Mouse (Mus musculus) spleen, adult 18-20 months (tissue): ENCODE results near the gene Iqsec1.

Experiments used
- DNase-seq, 2 experiments: peaks; one replicate each; pipeline ENCODE4 v3.0.0; 2022; ENCODE audit warnings: mixed read lengths in 2 of 2

Iqsec1 gene

DNA sequence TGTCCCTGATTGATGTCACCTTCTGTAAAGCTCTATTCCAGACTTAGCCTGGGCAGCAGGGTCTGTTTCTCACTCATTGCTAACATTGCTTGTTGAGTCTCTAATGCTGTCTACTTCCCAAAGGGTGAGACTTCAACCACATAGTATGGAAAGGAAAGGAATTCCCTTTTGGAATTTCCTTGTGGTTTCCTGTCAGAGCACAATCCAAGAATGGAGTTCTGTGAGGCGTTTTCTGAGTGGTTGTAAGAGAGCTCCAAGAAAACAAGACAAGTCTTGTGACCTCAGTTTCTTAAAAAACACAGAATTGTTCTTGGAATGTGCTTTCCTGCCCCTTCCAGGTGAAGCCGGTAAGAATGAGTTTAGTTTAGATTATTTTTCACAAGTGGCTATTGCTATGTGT is 37.5 kb downstream of the Iqsec1 start:
- DNase-seq: no peak

DNA sequence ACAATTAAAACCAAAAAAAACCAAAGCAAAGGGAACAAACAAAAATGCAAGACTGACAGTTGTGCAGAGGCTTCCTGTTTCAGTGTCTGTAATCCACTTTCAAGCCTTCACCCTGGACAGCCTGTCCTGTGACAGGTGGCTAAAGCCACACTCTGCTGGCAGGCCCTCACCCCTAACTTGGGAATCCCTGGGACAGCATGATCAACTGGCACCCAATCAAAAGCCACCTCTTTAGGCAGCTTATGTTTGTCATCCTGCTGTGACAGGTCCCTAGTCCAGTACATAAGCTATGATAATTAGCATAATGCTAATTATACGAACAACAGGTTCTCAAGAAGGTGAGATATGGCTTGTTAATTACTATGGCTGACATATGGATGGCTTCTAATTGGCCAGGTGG is 40.4 kb downstream of the Iqsec1 start:
- no peak for DNase-seq

DNA sequence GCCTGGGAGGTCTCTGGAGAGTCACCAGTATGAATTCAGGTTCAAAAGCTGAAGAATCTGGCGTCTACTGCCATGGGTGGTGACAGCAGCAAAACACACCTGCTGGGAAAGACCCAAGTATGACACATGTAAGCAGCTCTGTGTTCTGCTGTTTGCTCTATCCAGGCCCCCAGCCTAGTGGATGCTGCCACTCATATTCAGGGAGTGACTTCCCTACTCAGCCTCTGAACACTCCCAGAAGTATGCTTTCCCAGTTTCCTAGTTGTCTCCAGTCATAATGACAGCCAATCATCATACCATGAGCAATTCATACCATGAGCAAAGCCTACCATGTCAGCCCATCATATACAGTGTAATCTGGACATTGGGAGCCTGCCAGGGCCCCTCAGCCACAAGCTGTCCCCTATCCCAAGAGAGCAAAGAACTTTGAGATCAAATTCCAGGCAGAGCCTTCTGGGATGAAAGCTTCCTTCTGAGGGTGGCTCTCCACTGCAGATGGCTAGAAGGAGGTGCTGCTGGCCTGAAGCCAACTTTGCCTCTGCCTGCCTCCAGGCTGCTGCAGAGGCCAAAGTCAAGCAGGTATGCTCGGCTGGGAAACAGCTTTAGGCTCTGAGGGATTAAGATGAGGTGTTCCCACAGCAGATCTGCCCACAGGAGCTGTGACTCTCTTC is 42.8 kb downstream of the Iqsec1 start:
- no peak for DNase-seq

DNA sequence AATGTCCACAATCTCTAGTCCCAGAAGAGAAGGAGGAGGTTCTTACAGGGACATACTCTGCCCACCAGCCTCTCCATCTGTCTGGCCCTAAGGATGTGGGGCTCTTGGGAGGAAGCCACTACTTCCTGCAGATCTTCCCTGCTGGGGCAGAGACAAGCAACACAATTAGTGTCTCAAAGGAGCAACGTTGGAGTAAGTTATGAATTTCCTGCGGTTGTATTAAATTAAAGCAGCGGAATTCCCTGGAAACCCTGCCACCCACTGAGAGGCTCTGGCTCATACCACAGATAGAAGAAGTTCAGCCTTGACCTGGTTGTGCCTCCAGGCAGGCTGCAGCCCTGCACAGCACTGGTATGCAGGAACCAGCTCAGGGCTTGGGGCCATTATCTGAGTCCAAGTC is 47.2 kb downstream of the Iqsec1 start:
- DNase-seq: no peak

DNA sequence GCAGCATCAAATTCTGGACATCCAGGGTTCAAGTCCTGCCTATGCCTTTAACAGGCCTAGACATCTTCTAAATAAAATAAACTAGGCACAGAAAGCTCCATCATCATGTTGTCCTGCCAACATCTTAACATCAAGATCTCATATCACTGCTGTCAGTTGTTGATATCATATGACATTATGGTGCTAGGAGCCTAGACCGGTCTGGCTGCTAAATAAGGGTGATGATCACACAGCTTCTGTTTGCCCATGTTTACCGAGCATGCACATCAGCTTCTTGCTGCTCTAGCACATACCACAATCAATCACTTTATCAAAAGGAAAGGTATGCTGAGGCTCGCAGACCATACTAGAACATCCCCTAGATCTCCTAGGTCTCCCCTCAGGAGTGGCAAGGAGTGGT is 54.8 kb downstream of the Iqsec1 start:
- DNase-seq: no peak

DNA sequence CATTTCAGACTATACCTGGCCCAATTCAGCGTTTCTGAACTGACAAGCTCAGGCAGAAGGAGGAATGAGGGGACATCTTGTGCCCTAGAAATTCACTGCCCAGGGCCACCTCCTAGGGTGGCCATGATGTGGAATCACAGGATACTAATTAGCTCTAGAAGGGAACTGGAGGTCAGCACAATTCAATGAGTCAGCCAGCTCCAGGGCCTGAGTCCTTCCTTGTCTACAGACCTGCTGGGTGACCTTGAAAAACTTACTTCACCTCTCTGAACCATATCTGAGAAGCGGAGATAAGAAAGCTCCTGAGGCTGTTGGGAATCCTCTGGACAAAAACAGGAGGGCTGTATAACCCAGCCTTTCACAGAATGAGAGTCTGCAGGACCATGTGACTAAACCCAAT is 59.7 kb downstream of the Iqsec1 start:
- DNase-seq: no peak

DNA sequence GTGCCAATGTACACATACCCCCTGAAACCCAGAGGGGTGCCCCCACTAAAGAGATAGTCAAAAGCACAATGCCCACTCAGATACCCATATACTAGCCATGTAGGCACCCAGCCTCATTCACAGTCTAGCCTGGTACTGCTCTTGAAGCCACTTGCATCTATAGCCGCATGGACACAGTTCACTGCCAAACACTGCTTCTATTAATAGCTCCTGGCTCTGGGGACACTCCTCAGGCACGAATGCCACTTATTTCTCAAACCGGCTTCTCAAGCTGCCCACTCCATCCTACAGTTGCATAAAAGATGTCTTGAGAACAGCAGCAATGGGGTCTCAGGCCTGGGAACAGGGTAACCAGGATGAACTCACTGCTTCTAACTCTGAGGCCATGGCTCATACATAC is 63.0 kb downstream of the Iqsec1 start:
- no peak for DNase-seq

DNA sequence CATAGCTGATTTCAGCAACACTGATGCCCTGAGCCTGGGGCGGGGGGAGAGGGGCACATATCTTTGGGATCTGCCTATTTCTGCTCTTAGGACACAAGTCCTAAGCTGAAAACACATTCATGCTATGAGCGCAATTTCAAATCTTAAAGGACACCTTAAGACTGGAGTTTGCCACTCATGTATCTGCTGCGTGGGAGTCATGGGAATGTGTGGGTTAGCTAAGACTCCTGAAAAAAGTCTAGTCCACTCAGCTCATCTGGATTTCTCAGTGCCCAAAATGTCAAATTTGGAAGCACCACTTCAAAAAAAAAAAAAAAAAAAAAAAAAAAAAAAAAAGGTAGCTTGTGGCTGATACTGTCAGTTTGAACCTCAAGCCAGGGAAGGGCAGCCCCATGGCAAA is 63.7 kb downstream of the Iqsec1 start:
- no peak for DNase-seq

DNA sequence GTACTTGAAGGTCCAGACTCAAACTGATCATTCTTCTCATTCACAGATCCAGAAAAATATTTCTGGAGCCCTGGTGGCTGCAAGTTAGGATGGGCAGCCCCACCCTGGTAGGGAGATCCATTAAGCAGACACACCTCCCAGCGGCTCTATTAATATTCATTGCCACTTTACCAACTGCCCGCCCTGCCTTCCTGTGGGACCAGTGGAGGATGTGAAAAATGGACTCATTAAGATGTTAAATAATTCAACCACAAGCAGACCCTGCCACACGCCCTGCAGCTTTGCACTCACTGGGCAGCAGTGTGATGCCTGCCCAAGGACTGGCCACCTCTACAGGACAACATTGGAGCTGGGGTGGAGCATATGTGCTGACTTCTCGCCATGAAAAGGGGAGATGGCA is 64.1 kb downstream of the Iqsec1 start:
- no peak for DNase-seq

DNA sequence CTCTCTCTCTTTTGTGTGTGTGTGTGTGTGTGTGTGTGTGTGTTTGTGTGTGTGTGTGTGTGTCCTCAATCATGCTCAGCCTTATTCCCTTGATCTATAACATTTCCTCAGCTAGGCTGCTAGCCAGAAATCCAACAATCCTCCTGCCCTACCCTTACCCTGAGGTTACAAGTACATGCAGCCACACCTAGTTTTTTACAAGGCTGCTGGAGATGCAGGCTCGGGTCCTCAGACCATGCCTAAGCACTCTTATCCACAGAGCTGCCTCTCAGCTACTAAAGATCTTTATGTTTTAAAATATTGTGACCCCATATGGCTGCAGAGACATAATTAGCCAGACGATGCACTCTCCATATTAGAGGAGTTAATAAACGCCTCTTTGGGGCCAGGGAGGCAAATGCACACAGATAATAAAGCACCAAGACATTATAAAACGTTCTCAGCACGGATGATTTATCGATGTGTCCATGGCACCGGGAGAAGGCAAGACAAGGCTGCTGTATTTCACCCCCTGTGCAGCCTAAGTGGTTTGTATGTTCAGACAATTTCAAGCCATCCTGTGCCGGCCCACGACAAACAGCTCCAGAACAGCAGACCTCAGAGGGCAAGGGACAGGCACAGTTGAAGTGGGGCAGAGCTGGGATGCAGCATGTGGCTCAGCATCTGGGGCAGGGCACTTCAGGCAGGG is 67.1 kb downstream of the Iqsec1 start:
- no peak for DNase-seq

DNA sequence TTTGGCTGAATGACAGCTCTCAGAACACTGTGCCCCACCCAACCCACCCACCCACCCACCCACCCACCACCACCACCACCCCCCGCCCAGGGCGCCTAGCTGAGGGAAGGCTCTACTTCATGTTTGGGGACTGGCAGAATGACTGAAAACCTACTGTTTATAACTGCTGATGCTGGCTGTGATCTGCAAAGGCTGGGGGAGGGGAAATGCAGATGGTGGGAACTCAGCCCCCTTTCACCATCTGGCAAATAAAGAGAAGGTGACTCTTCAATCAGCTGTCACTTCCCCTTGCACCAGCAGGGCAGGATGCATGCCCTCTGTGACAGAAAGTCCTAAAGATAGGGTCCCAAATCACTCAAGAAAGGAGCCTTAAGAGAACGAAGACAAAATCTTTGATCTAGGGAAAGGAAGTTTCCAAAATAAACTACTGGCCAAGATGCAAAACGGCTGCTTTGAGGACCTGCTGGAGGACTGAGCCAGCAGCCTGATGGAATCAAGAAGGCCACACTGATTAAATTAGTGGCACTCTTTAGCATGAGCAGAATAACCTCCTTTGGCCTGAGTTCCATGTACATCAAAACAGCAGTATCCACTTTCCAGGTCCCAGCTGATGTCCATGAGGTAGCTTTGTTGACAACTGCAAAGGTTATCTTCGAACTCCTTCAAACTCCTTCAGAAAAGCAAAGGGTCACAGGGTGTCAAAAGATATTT is 67.8 kb downstream of the Iqsec1 start:
- no peak for DNase-seq

DNA sequence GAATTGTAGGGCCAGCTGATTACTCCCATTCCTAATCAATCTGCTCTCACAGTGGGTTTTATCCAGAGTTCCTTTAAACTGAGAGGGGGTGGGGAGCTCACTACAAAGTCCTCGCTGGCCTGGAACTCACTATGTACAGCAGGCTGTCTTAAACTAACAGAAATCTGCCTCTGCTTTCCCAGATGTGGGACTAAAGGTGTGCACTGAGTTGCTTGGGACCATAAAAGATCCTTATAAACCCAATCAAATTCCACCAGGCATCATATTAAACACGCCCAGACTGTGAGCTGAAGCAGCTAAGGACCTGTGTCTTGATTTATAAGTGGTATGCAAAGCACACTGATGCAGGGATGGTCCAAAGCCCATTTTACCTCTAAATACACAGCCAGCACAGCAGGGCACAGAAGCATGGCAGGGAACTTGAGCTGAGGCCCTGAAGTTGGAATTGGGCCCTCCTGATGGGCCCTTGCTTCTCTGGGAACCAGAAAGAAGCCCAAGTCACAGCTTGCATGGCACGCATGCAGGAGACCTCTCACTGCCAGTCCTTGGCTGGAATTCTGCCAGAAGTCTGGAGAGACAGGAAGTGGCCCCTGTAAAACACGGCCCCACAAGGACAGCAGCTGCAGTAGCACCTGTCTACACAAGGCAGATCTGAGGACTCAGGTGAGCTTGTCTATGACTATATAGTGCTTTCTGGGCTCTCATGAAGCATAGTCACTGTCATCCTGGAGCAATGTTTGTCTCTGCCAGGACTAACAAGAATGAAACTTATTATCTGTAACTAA is 68.7 kb downstream of the Iqsec1 start:
- no peak for DNase-seq

DNA sequence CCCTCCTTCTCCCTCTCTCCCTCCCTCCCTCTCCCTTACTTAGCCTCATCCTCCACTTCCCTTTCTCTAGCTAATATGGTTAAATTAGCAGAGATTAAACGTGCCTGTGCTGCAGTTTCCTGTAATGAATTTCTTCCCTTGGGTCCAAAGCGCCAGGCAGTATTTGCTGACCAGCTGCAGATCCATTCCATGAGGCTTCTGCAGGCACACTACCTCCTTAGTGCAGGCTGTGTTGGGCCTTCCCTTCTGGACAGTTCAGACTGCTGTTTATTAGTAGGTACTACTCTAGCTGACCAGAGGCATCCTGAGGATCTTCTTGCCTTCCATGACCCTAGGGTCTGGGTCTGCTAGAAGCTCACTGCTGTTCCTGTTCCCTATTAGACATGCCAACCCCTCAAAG is 72.9 kb downstream of the Iqsec1 start:
- no peak for DNase-seq

DNA sequence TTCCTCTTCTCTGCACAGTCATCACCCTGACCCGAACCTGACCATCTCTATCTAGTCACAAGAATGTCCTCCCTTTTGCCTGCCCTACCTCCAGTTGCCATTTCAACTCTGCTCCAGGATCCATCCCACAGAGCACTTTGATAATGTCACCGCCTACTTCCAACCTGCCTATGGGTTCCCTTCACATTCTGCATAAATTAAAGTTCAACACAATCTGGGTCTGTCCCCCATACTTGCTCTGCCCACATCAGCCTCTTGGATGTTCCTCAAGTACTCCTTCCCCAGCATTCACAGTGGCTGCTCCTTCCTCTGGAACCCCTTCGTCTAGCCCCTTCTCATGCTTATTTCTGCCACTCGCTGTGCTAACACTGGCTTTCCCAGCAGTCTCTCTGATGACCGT is 74.7 kb downstream of the Iqsec1 start:
- DNase-seq: no peak

DNA sequence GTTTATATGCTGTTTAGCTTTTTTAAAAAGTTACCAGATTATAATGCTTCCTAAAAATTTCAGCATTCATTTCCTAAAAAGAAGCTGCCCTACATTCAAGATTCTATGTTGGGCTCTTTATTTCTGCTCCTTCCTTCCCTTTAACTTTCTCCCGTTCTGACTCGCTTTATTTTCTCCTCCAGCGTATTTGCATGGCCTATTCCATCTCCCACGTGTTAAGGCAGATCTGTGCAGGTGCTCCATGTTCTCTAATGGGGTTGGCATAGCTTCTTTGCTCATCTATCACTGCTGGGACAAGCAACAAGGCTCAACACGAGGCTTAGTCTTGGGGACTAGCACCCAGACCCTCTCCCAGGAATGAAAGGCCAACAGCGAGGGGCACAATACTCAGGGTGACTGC is 75.7 kb downstream of the Iqsec1 start:
- no peak for DNase-seq

DNA sequence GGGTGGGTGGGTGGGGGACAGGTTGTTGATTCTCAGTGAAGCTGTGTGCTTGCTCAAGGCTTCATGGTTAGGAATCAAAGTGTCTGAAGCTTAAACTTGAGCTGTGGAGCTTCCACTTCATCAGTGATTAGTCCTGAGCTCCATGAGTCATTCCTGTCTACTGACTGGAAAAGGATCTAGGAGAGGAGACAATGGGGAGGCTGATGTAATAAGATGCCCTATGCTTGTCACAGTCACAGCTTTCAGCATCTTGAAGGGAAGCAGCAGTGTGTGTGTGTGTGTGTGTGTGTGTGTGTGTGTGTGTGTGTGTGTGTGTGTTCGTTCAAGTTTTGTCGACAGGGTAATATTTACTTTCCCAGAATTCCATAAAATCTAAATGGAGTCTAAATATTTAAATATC is 84.3 kb downstream of the Iqsec1 start:
- no peak for DNase-seq

DNA sequence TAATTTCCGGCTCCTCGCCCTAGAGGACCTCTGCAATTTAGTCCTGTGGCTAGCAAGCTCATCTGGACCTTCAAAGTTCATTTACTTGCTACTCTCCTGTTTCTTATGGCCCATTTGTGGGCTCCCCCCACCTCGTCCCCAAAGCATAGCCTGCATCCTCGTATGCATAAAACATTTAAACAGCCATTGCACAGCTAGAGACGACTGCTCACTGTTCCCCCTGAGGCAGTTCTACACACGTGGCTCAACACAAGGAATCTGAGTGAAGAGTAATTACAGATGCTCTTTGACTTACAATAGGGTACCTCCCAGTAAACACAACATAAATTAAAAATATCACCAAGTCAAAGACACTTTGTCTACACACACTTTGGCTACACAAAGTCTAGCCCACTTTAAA is 88.2 kb downstream of the Iqsec1 start:
- DNase-seq: no peak

DNA sequence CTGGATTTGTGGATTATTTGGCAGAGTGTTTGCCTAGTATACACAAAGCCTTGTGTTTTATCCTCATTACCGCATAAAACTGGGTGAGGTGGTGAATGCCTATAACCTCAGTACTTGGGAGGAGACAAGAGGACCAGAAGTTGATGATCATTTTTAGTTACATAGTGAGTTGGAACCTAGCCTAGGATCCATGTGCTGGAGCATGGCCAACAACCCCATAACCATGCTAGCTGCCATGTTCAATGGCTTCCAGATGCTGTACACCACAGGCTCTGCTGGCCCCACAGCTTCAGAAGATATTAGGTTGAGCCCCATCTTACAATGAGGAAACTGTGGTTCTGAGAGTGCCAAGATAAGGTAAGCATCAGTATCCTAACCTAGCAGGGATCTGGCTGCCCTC is 89.2 kb downstream of the Iqsec1 start:
- no peak for DNase-seq

DNA sequence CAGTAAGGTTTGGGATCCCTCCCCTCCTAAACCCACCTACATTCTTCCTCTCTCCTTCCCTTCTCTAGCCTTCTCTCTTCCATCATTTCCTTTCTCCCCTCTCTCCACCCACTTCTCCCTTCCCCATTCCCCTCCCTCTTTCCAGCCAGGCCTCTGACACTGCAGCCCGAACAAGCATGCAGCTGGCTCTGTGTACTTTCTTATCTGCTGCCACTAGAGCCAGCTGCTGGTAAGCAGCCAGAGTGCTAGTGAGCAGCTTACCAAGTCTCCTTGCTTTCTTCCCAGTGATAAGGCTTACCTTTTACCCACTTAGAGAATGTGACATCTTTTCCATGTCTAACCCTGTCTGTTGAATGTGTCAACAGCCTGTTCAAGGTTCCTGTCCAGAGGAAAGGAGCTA is 90.4 kb downstream of the Iqsec1 start:
- DNase-seq: no peak

DNA sequence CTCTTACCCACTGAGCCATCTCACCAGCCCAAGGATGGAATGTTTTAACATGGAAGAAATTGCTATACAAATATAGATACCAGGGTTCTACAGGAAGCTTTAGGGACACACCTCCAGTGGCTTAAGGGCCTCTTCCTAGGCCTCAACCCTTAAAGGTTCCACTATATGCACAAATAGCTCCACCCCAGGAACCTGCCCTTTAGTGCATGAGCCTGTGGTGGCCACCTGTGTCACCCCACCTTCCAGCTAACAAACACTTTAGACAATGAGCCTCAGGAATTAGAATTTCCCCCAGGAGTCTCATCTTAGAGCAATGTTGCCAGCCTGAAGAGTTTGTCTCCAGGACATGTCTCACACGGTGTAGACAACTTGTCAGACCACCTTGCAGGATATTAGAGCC is 96.1 kb downstream of the Iqsec1 start:
- DNase-seq: no peak

DNA sequence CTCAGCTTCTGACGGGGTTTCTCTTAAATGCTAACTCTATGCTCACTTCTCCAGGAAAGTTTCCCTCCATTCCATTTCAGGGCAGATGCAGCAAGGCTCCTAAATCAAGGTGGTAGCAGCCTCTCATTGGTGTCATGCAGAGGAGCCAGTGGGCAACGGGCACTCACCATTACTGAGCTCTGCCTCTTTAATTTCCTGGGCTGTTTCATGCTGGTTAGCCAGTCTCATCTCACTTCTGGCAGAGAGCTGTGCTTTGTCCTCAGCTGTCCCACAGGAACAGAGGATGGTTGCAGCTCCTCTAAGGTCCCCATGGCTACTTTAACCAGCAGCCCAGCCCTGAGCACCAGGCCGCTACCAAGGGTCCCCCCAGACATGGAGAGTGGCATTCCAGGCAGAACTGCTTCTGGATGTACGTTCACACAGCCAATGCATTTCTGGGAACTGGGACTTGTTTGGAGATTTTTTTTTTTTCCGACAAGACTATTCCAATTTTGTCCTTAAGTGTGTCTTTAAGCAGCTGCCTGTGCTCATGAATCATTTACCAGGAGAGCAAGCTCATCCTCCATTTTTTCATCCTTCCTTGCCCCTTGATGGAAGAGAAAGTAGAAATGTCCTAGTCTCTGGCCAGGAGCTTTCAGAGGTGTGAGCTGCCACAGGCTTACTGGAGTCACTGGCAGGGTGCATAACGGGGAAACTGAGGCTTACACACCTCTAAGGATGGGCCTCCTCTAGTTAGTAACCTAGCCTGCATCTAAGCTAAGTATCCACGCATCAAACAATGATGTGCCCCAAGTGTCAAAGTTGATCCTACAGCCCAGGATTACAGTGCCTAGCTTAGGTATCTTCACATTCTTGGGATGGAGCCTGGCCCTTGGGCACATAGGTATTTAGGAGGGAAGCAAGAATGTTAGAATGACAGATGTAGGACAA is 98.9 kb downstream of the Iqsec1 start:
- DNase-seq: no peak

DNA sequence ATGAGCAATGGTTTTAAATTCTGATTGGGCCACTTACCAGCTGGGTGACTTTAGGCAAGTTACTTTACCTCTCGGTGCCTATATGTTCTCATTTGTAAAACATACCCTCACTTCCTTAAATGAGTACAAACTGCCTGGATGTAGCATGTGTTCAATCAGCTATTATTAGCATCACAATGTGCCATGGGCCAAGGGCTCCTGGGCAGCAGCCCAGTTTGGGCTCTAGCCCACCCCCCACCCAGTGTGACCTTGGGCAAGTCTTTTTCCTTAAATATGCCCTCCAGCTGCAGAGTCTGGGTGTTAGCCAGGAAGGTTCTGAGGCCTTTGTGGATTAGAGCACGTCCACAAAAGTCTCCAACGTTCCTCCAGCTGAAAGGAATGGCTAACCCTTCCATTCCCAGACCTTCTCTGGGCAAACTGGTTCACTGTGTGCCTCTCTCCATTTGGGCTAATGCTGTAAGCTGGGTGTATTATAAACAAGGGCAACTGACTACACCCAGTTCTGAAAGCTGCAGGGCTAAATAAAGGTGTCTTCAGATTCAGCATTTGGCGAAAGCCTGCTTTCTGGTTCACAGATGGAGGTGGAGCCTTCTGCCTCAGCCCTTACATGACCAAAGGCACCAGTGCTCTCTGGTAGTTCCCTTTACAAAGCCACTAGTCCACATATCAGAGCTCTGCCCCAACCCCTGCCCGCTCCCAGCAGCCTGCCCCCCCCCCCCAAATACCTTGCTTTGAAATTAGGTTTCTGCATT is 101.3 kb downstream of the Iqsec1 start:
- DNase-seq: no peak
